Mouse (Mus musculus) kidney, embryonic 14.5 days (tissue): Measurements from ENCODE around the gene Lzts2. TPM values are rescaled to one million over a fixed set of nuclear protein-coding genes. Genes with fewer than 3 reads are reported as not detected.
A peak's percentile ranks its signal among the peaks of the same experiment; 100 is the strongest.

Experiments used
- ATAC-seq: fragments of 200-750 bp; cut with Nextera tagmentation; 2 replicates; pipeline ENCODE4 v1.8.0; 2017; ENCODE audit warnings: moderate number of reproducible peaks, mild to moderate bottlenecking, moderate TSS enrichment, moderate library complexity; ENCODE audit not compliant: low FRiP score, low TSS enrichment
- H3K27ac ChIP-seq: fragments of 300-500 bp; sonication (generic); 2 replicates; pipeline ENCODE4 v1.5.1; 2014; ENCODE audit warnings: low read depth, mild to moderate bottlenecking, low read length, moderate library complexity, mixed read lengths
- H3K27me3 ChIP-seq: fragments of 300-500 bp; sonication (generic); 2 replicates; pipeline ENCODE4 v1.6.1; 2014; ENCODE audit warnings: mild to moderate bottlenecking, low read length; ENCODE audit not compliant: control insufficient read depth, insufficient read depth
- H3K36me3 ChIP-seq: fragments of 300-500 bp; sonication (generic); 2 replicates; pipeline ENCODE4 v1.6.1; 2014; ENCODE audit warnings: low read length, mixed read lengths; ENCODE audit not compliant: control insufficient read depth, insufficient read depth
- H3K4me1 ChIP-seq: fragments of 300-500 bp; sonication (generic); 2 replicates; pipeline ENCODE4 v1.6.1; 2014; ENCODE audit warnings: low read length, mixed read lengths; ENCODE audit not compliant: control insufficient read depth, insufficient read depth
- H3K4me2 ChIP-seq: fragments of 300-500 bp; sonication (generic); replicated peaks from 2 replicates; pipeline ENCODE4 v1.6.1; 2014; ENCODE audit warnings: low read depth, mild to moderate bottlenecking, low read length
- H3K4me3 ChIP-seq: fragments of 300-500 bp; sonication (generic); 2 replicates; pipeline ENCODE4 v1.5.1; 2014; ENCODE audit warnings: mild to moderate bottlenecking, low read length
- H3K9ac ChIP-seq: fragments of 300-500 bp; sonication (generic); 2 replicates; pipeline ENCODE4 v1.6.1; 2014; ENCODE audit warnings: low read depth, mild to moderate bottlenecking, low read length, moderate library complexity
- H3K9me3 ChIP-seq: fragments of 300-500 bp; sonication (generic); 2 replicates; pipeline ENCODE4 v1.6.1; 2016; ENCODE audit warnings: low read length; ENCODE audit not compliant: control insufficient read depth
- WGBS: fragments of 180-500 bp; shearing (Covaris S2); extraction: QIAGEN DNeasy Blood & Tissue Kit; methylation state at CpG from one replicate; pipeline ENCODE4 v1.1.7; 2014; 5-methylcytosine and 5-hydroxymethylcytosine counted together
- polyA plus RNA-seq: library from polyadenylated mRNA; unstranded; fragments of >200 nt; fragmentation: Nextera tagmentation; extraction: Ambion mirVana; gene quantifications from 2 replicates; pipeline ENCODE4 v1.2.1, GENCODE M21; 2014

The Lzts2 gene
- polyA plus RNA-seq, 1 experiment from 2014 or later = 68.2 TPM

DNA sequence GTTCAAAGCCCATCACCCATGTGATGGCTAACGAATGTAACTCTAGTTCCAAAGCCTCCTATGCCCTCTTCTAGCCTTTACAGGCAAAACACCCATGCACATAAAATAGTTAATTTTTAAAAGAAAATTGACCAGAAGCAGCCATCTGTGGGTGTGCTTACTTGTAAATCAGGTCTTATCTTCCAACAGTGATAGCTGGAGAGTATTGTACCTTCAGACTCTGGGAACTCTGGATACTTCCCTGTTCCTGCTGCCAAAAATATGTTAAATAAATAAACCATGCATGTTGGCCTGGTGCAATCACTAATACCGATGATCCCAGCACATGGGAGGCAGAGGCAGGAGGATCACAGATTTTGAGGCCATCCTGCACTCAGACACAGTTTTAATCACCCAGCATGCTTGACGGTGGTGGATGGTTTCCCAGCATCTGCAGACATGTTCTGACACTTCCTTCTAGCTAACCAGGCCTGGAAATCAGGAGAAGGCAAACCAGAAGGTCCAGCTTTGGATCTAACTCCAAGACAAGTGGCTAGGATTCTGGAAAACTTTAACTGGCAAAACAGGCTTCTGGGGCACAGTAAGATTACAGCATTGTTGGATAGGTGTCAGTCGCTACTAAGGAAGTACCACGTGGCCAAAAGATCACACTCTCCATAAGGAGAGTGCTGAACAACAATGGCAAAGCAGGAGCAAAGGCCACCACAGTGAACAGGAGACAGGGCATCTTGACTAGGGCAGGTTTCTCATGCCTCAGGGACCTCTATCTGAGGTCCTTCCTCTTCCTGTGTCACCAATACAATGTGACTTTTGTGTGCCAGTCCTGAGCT is 28.8 kb upstream of the Lzts2 start:
- 49% methylated on average over 5 of the region's 5 CpGs for WGBS
- Histone ChIP-seq H3K9ac (no peak overlapping the region), H3K36me3 (peaks cover 25% of the 10 kb centered on the region), H3K4me3 (no peak overlapping the region), H3K27me3 (no peaks in the 10 kb centered on the region), H3K4me2 (no peak overlapping the region), H3K27ac (no peak overlapping the region), H3K4me1 (peaks cover 17% of the 10 kb centered on the region), H3K9me3 (no peaks in the 10 kb centered on the region)
- no peak for ATAC-seq

DNA sequence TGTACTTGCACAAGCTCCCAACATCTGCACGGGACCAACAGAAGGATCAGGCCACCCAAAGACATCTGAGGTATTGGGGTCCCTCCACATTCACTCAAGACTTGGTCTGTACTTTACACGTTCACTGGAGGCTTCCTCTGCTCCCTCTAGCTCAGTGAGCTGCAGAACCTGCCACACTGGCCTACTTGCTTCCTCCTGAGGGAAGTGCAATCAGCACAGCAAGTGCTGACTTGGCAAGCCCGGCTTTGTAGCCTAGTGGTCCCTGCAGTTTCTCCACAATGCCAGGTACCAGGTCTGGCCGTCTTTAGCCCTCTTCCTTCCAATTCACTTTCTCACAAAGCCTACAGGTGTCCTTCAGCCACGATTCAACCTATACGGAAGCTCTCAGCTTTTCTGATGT is 27.2 kb upstream of the Lzts2 start:
- Histone ChIP-seq H3K4me1 (peaks cover 32% of the 10 kb centered on the region), H3K4me3 (no peak overlapping the region), H3K9ac (no peak overlapping the region), H3K9me3 (no peaks in the 10 kb centered on the region), H3K4me2 (no peak overlapping the region), H3K36me3 (peaks cover 13% of the 10 kb centered on the region; the same call in 1 of the 2 replicates), H3K27me3 (no peaks in the 10 kb centered on the region), H3K27ac (no peak overlapping the region)
- 76% methylated on average over 6 of the region's 6 CpGs for WGBS
- ATAC-seq = no peak

DNA sequence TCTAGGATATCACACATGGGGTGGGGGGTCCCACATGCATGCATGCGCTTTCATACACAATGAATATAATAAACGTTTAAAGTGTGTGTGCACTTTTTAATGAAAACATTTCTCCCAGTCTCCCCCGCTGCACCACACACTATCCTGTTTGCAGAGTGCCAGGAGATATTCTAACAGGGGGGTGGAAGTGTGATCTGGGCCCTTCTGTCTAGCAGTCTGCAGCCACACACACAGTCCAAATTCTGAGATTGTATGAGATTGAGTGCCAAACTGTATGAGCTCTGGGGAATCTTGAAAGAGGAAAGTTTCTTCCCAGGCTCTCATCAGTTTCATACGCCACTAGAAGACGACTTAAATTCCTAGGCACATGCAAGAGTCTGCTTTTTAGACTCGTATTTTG is 26.4 kb upstream of the Lzts2 start:
- no peak overlapping the region for H3K4me2 ChIP-seq
- WGBS = 54% methylated on average over 6 of the region's 6 CpGs
- H3K36me3 ChIP-seq = peaks cover 12% of the 10 kb centered on the region; the same call in 1 of the 2 replicates
- no peaks in the 10 kb centered on the region for H3K9me3 ChIP-seq
- no peak for ATAC-seq
- H3K4me1 ChIP-seq = peaks cover 37% of the 10 kb centered on the region
- no peaks in the 10 kb centered on the region for H3K27me3 ChIP-seq
- no peak overlapping the region for H3K9ac ChIP-seq
- H3K4me3 ChIP-seq = no peak overlapping the region
- no peak overlapping the region for H3K27ac ChIP-seq

DNA sequence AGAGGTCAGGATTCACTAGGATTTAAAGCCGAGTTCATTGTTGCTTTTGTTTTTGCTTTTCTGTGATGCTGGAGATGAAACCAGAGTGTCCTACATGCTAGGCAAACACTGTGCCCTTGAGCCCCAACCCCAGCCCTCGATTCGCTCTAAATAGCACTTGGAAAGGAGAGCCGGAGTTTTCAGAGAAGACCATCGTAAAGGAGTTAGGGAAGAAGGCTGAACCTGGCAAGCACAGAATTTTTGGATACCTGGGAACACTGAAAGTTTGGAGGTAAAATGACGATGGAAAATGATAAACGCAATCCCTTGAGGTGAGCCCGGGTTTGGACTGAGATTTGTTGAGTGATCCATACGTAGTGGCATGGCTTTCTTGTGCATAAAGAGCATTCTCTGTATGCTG is 25.9 kb upstream of the Lzts2 start:
- Histone ChIP-seq H3K27ac (no peak overlapping the region), H3K4me2 (peak overlapping the region; percentile 99), H3K4me1 (peaks cover 37% of the 10 kb centered on the region), H3K4me3 (peak overlapping the region; percentile 75), H3K9ac (peak overlapping the region; percentile 74; the same call in 1 of the 2 replicates), H3K9me3 (no peaks in the 10 kb centered on the region), H3K36me3 (peaks cover 7% of the 10 kb centered on the region; the same call in 1 of the 2 replicates), H3K27me3 (no peaks in the 10 kb centered on the region)
- 17% methylated on average over 9 of the region's 9 CpGs for WGBS
- ATAC-seq = no peak

DNA sequence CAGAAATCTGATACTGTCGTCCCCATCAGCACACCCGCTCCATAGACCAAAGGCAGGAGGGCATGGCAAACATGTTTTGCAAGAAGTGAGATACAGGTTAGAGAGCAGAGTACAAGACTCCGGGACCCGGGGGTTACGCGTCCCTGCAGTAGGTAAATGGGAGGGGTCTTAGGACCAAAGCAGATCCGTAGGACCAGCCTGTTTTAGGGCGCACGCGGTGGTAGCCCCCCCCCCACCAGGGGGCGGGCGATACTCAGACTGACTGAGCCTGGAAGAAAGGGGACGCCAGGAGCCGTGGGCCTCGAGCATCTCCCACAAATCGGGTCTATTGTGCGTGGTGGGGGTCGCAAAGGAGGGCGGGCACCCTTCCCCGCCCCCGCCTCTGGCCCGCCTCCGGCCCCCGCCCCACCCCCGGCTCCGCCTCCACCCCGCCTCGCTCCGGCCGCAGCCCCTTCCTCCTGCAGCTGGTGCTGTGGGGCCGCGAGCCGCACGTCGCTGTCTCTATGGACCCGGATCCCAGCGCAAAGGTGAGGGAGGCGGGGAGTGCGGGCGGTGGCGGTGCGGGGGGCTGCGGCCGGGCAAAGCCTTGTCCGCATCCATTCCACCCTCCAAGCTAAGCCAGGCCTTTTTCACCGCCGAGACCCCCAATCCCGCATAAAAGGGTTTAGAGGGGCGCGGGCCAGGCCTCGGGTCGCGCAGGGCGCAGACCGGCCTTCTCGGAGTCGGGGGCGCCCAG is 25.2 kb upstream of the Lzts2 start, which contains the start of gene Sema4g:
TSS of gene Sema4g (plus strand) at position 271 of the 736 bp plus-strand sequence.
- H3K4me3 ChIP-seq = peak within 1 kb of the TSS; percentile 75
- H3K27me3 ChIP-seq = no peaks in the 10 kb centered on the region
- peak; percentile 63 for ATAC-seq
- peak within 1 kb of the TSS; percentile 74 for H3K9ac ChIP-seq
- peak within 1 kb of the TSS; percentile 99 for H3K4me2 ChIP-seq
- peaks cover 37% of the 10 kb centered on the region for H3K4me1 ChIP-seq
- WGBS = under 1% methylated on average over 53 of the region's 58 CpGs
- H3K9me3 ChIP-seq = no peaks in the 10 kb centered on the region
- H3K36me3 ChIP-seq = peaks cover 4% of the 10 kb centered on the region; the same call in 1 of the 2 replicates
- H3K27ac ChIP-seq = no peak within 1 kb of the TSS

DNA sequence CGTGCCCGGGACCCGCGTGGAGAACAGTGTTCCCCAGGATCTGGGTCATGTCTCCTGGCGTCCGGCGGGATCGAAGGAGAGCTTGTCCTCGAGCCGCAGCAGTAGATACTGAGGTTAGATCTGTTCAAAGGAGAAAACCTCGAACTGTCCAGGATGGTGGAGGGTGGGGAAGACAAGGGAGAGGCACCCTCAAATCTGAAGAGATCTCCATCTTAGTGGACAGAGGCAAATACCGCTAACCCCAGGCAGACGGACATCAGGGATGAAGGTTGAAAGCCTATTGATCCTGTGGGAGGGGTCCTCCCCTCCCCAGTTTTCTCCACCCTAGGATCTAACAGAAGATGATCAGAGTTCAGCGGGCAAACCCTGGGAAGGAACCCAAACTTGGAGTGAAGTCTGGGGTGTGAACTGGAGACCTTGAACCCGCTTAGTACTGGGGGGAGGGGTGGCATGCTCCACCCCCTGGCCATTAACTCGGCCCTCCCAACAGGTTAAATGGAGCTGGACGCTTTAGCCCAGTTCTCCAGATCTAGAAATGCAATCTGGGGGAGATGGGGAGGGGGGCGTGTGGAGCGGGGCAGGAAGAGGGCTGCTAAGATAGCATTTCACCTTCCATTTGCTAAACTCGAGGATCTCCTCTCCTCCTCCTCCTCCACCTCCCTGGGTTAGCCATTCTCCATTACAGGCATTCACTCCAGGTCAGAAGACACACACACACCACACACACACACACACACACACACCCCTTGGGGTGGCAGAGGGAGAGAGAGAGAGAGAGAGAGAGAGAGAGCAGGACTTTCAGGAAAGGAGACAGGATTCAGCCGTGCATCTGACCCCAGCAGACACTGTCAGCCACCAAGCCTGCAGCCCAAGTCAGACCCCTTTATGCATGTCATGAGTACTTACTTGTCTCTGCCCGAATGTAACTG is 24.4 kb upstream of the Lzts2 start:
- H3K27ac ChIP-seq = no peak overlapping the region
- H3K36me3 ChIP-seq = peaks cover 4% of the 10 kb centered on the region; the same call in 1 of the 2 replicates
- peaks cover 37% of the 10 kb centered on the region for H3K4me1 ChIP-seq
- H3K4me2 ChIP-seq = peak overlapping the region; percentile 99
- peak; percentile 25; the same call in 1 of the 2 replicates for ATAC-seq
- no peaks in the 10 kb centered on the region for H3K9me3 ChIP-seq
- 3% methylated on average over 22 of the region's 22 CpGs for WGBS
- peak overlapping the region; percentile 74 for H3K9ac ChIP-seq
- peak overlapping the region; percentile 75 for H3K4me3 ChIP-seq
- H3K27me3 ChIP-seq = no peaks in the 10 kb centered on the region

DNA sequence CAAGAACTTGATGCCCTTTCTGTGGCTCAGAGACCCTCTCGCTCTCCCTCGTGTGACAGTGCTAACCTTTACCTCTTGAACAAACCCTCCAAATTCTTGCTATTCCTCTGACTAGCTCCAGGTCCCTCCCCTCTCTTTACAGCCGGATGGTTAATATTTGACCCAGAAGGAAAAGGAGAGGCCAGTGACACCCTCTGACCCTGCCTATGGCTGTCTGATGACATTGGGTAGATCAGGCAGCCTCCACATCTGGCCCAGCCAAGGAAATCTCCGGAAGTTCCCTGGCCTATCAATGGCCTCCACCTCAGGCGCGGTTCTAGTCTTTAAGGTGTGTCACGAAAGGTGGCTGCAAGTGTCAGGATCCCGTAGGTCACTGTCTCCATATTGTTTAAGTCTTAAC is 23.2 kb upstream of the Lzts2 start:
- Histone ChIP-seq H3K27me3 (no peaks in the 10 kb centered on the region), H3K27ac (no peak overlapping the region), H3K4me3 (no peak overlapping the region), H3K9ac (no peak overlapping the region; the same call in 1 of the 2 replicates), H3K4me2 (peak overlapping the region; percentile 99), H3K36me3 (peaks cover 4% of the 10 kb centered on the region; the same call in 1 of the 2 replicates), H3K9me3 (no peaks in the 10 kb centered on the region), H3K4me1 (peaks cover 37% of the 10 kb centered on the region)
- 76% methylated on average over 8 of the region's 8 CpGs for WGBS
- no peak for ATAC-seq

DNA sequence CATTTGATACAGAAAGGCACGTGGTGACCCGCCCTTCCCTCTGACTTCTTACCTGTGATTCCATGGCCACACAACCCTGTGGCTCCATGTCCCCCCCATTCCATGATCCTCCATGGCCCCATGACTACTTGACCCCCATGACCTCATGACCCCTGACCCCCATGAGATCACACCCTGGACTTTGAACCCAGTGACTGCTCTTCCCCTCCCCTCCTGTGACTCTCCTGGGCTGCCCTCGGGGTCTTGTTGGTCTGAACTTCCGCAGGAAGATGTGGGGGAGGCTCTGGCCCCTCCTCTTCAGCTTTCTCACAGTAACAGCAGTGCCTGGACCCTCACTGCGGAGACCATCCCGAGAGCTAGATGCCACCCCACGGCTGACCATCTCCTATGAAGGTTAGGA is 22.0 kb upstream of the Lzts2 start:
- no peaks in the 10 kb centered on the region for H3K9me3 ChIP-seq
- no peak for ATAC-seq
- no peak overlapping the region for H3K4me2 ChIP-seq
- peaks cover 8% of the 10 kb centered on the region; the same call in 1 of the 2 replicates for H3K36me3 ChIP-seq
- H3K4me3 ChIP-seq = no peak overlapping the region
- peaks cover 37% of the 10 kb centered on the region for H3K4me1 ChIP-seq
- no peak overlapping the region for H3K27ac ChIP-seq
- H3K27me3 ChIP-seq = no peaks in the 10 kb centered on the region
- 24% methylated on average over 7 of the region's 7 CpGs for WGBS
- H3K9ac ChIP-seq = no peak overlapping the region
